Mouse (Mus musculus) left cerebral cortex, adult 2 months (tissue): ENCODE data around the gene 4933407L21Rik. TPM values are rescaled to one million over a fixed set of nuclear protein-coding genes. Genes with fewer than 3 reads are reported as not detected.

Source experiments
- DNase-seq, 2 experiments: peaks; one replicate each; pipeline ENCODE4 v3.0.0; 2021 to 2022; ENCODE audit warnings: low spot score in 2 of 2, mixed read lengths in 1 of 2; ENCODE audit errors: extremely low spot score in 1 of 2
- H3K27ac ChIP-seq: fragments of 200-600 bp; 2 replicates; pipeline ENCODE4 v1.8.1; 2022
- H3K4me3 ChIP-seq: fragments of 200-600 bp; 2 replicates; pipeline ENCODE4 v1.8.1; 2022
- CTCF ChIP-seq: fragments of 200-600 bp; IDR thresholded peaks from 2 replicates; pipeline ENCODE4 v1.8.1; 2022; ENCODE audit warnings: antibody characterized with exemption, mild to moderate bottlenecking, moderate library complexity
- intact Hi-C: fragments of 180-260 bp; cut with DNase I; formaldehyde crosslinking; loops from one replicate; pipeline ENCODE4 v1.15.1; 2025
- total RNA-seq, 2 experiments: library from RNA; stranded (reverse); gene quantifications; 2 replicates each; pipeline ENCODE4 v1.2.3; 2021

4933407L21Rik gene
- total RNA-seq, 2 experiments from 2014 or later, result 5.5 to 7.2 TPM

- H3K4me3 ChIP-seq, result no peak overlapping the region
- TF ChIP-seq CTCF, result no peak
- intact Hi-C loops, result no loop called here
- no peak overlapping the region for H3K27ac ChIP-seq
- DNase-seq, result no peak
These were observed 8.7 kb upstream of the 4933407L21Rik start for GRCm38 (mm10) chr1:85919621-85920020.

GRCm38 (mm10) chr1:85921725-85922124 lies 6.6 kb upstream of the 4933407L21Rik start:
- peak overlapping the region; percentile 49 for H3K27ac ChIP-seq
- no peak overlapping the region for H3K4me3 ChIP-seq
- DNase-seq, result no peak
- intact Hi-C loops, result no loop called here
- TF ChIP-seq CTCF, result no peak

- no peak overlapping the region for H3K4me3 ChIP-seq
- DNase-seq, result no peak
- intact Hi-C loops, result no loop called here
- TF ChIP-seq CTCF, result no peak
- peak overlapping the region; percentile 49 for H3K27ac ChIP-seq
These were observed 6.0 kb upstream of the 4933407L21Rik start for GRCm38 (mm10) chr1:85922127-85922864.

GRCm38 (mm10) chr1:85922865-85923211 lies 5.4 kb upstream of the 4933407L21Rik start:
- H3K4me3 ChIP-seq, result no peak overlapping the region
- no peak for DNase-seq
- intact Hi-C loops, result no loop called here
- no peak for TF ChIP-seq CTCF
- peak overlapping the region; percentile 49; the same call in 1 of the 2 replicates for H3K27ac ChIP-seq

- intact Hi-C loops, result no loop called here
- Histone ChIP-seq H3K27ac (no peak overlapping the region), H3K4me3 (no peak overlapping the region)
- DNase-seq, result no peak
- no peak for TF ChIP-seq CTCF
These were observed 3.1 kb upstream of the 4933407L21Rik start for GRCm38 (mm10) chr1:85925183-85925582.

- DNase-seq, result no peak
- TF ChIP-seq CTCF, result no peak
- intact Hi-C loops, result loop anchor here (2.0 kb wide), 2 partner anchors 34 to 60 kb away; partner anchors contain the start of gene Itm2c
- Histone ChIP-seq H3K27ac (peak overlapping the region; percentile 97), H3K4me3 (no peak overlapping the region)
These were observed 394 bp downstream of the 4933407L21Rik start for GRCm38 (mm10) chr1:85928688-85929065.

- DNase-seq, result no peak
- Histone ChIP-seq H3K27ac (peak overlapping the region; percentile 97), H3K4me3 (no peak overlapping the region)
- intact Hi-C loops, result loop anchor here (2.0 kb wide), 2 partner anchors 35 to 61 kb away; partner anchors contain the start of gene Itm2c
- TF ChIP-seq CTCF, result no peak
These were observed 1.1 kb downstream of the 4933407L21Rik start for GRCm38 (mm10) chr1:85929406-85929805.

- no peak overlapping the region for H3K4me3 ChIP-seq
- H3K27ac ChIP-seq, result peak overlapping the region; percentile 73
- intact Hi-C loops, result loop anchor here (5.0 kb wide), 1 partner anchor 79 kb away; no protein-coding TSS in a partner anchor
- no peak for DNase-seq
- no peak for TF ChIP-seq CTCF
These were observed 2.9 kb downstream of the 4933407L21Rik start for GRCm38 (mm10) chr1:85931170-85931569.

GRCm38 (mm10) chr1:85933226-85933625 lies 4.9 kb downstream of the 4933407L21Rik start:
- intact Hi-C loops, result loop anchor here (5.0 kb wide), 1 partner anchor 81 kb away; no protein-coding TSS in a partner anchor
- Histone ChIP-seq H3K4me3 (no peak overlapping the region), H3K27ac (peak overlapping the region; percentile 73)
- no peak for DNase-seq
- TF ChIP-seq CTCF, result no peak

GRCm38 (mm10) chr1:85933631-85934465 lies 5.6 kb downstream of the 4933407L21Rik start:
- intact Hi-C loops, result loop anchor here (5.0 kb wide), 1 partner anchor 82 kb away; no protein-coding TSS in a partner anchor
- DNase-seq, result no peak

GRCm38 (mm10) chr1:85934560-85934959 lies 6.3 kb downstream of the 4933407L21Rik start:
- no peak for TF ChIP-seq CTCF
- intact Hi-C loops, result loop anchor here (5.0 kb wide), 1 partner anchor 82 kb away; no protein-coding TSS in a partner anchor
- no peak for DNase-seq
- Histone ChIP-seq H3K4me3 (no peak overlapping the region), H3K27ac (peak overlapping the region; percentile 73)

More at GRCm38 (mm10) chr1:85933631-85934465, 5.6 kb downstream of the 4933407L21Rik start:
- TF ChIP-seq CTCF, result no peak
- no peak overlapping the region for H3K4me3 ChIP-seq
- H3K27ac ChIP-seq, result peak overlapping the region; percentile 73
